Mouse (Mus musculus) ES-E14 (cell line): ENCODE results near the gene A830031A19Rik. TPM values are rescaled to one million over a fixed set of nuclear protein-coding genes. Genes with fewer than 3 reads are reported as not detected.

Experiments
- DNase-seq: peaks from one replicate; pipeline ENCODE4 v3.0.0-alpha.2; 2013; ENCODE audit warnings: low read depth, low spot score
- H3K27ac ChIP-seq: 2 replicates; pipeline ENCODE4 v1.5.1; 2012; ENCODE audit warnings: low read depth, mild to moderate bottlenecking, low read length, moderate library complexity, mixed read lengths; ENCODE audit not compliant: poor library complexity, insufficient read depth, severe bottlenecking
- H3K36me3 ChIP-seq: 2 replicates; pipeline ENCODE4 v1.6.1; 2012; ENCODE audit warnings: mild to moderate bottlenecking, low read length, moderate library complexity, mixed read lengths; ENCODE audit not compliant: control insufficient read depth, poor library complexity, insufficient read depth, severe bottlenecking
- H3K4me1 ChIP-seq, 2 experiments: fragments of 150-350 bp in 1 of 2; sonication (generic) in 1 of 2; 2 replicates each; pipeline ENCODE4 v1.6.1; 2012; ENCODE audit warnings: low read length in 2 of 2, mild to moderate bottlenecking in 1 of 2, mixed read lengths in 1 of 2; ENCODE audit not compliant: control insufficient read depth in 2 of 2, insufficient read depth in 2 of 2, poor library complexity in 1 of 2
- H3K4me3 ChIP-seq, 2 experiments: fragments of 150-350 bp in 1 of 2; sonication (generic) in 1 of 2; 2 replicates each; pipeline ENCODE4 v1.5.1; 2012; ENCODE audit warnings: low read length in 2 of 2, low read depth in 1 of 2, mild to moderate bottlenecking in 1 of 2, mixed read lengths in 1 of 2; ENCODE audit not compliant: insufficient read depth in 1 of 2, poor library complexity in 1 of 2, severe bottlenecking in 1 of 2
- H3K9ac ChIP-seq: 2 replicates; pipeline ENCODE4 v1.6.1; 2012; ENCODE audit warnings: low read depth, mild to moderate bottlenecking, low read length, mixed read lengths; ENCODE audit not compliant: poor library complexity, insufficient read depth, severe bottlenecking
- H3K9me3 ChIP-seq: fragments of 150-350 bp; sonication (generic); 2 replicates; pipeline ENCODE4 v1.6.1; 2012; ENCODE audit warnings: low read depth, mild to moderate bottlenecking, low read length; ENCODE audit not compliant: control insufficient read depth, insufficient read depth
- CHD2 ChIP-seq: IDR thresholded peaks from 2 replicates; pipeline ENCODE4 v1.6.1; 2014; ENCODE audit warnings: mild to moderate bottlenecking, low read depth, low read length, inconsistent platforms
- HCFC1 ChIP-seq: IDR thresholded peaks from 2 replicates; pipeline ENCODE4 v1.6.1; 2012; ENCODE audit warnings: low read length, inconsistent platforms, borderline replicate concordance; ENCODE audit not compliant: insufficient read depth
- MAFK ChIP-seq: IDR thresholded peaks from 2 replicates; pipeline ENCODE4 v1.6.1; 2014; ENCODE audit warnings: mild to moderate bottlenecking, low read depth, low read length, inconsistent platforms; ENCODE audit not compliant: insufficient read depth
- ZC3H11A ChIP-seq: IDR thresholded peaks from 2 replicates; pipeline ENCODE4 v1.6.1; 2012; ENCODE audit warnings: low read depth, mild to moderate bottlenecking, inconsistent platforms, low read length, borderline replicate concordance
- ZNF384 ChIP-seq: IDR thresholded peaks from 2 replicates; pipeline ENCODE4 v1.6.1; 2012; ENCODE audit warnings: low read depth, low read length, inconsistent platforms
- in situ Hi-C, 2 experiments: fragments of 600-800 bp; cut with MboI; formaldehyde crosslinking; loops; one replicate each; pipeline ENCODE4 v1.15.1; 2025; ENCODE audit warnings: low sequenced_read_pairs in 2 of 2, inconsistent platforms in 1 of 2; ENCODE audit not compliant: unreplicated experiment in 2 of 2
- total RNA-seq: library from RNA; depleted of rRNA; stranded (reverse); fragments of 300-350 nt; gene quantifications from 2 replicates; pipeline ENCODE4 v1.2.3, GENCODE M21; 2012

Gene A830031A19Rik
- total RNA-seq, 1 experiment: not detected

GRCm38 (mm10) chr11:24116582-24117318 lies 41.9 kb upstream of the A830031A19Rik start:
- in situ Hi-C loops: no loop called here
- no peak overlapping the region for H3K27ac ChIP-seq
- TF ChIP-seq HCFC1 (no peak), ZNF384 (no peak), ZC3H11A (no peak), CHD2 (no peak), MAFK (no peak)
- H3K4me3 ChIP-seq: no peak overlapping the region
- H3K36me3 ChIP-seq: no peaks in the 10 kb centered on the region
- peaks cover 0 to 6% of the 10 kb centered on the region in 2 experiments; a peak in 2 of 4 replicates for H3K4me1 ChIP-seq
- DNase-seq: no peak
- H3K9ac ChIP-seq: no peak overlapping the region
- no peaks in the 10 kb centered on the region for H3K9me3 ChIP-seq

GRCm38 (mm10) chr11:24116041-24116440 lies 41.2 kb upstream of the A830031A19Rik start:
- H3K27ac ChIP-seq: no peak overlapping the region
- in situ Hi-C loops: no loop called here
- peaks cover 5 to 9% of the 10 kb centered on the region in 2 experiments; a peak in 3 of 4 replicates for H3K4me1 ChIP-seq
- TF ChIP-seq ZC3H11A: no peak
- TF ChIP-seq CHD2: no peak
- no peak for TF ChIP-seq MAFK
- no peak for TF ChIP-seq HCFC1
- no peak for TF ChIP-seq ZNF384
- DNase-seq: no peak
- H3K36me3 ChIP-seq: no peaks in the 10 kb centered on the region
- no peak overlapping the region for H3K9ac ChIP-seq
- no peak overlapping the region for H3K4me3 ChIP-seq
- no peaks in the 10 kb centered on the region for H3K9me3 ChIP-seq

- Histone ChIP-seq H3K9ac (no peak overlapping the region), H3K36me3 (no peaks in the 10 kb centered on the region), H3K4me1 (peaks cover 10 to 11% of the 10 kb centered on the region in 2 experiments; a peak in 3 of 4 replicates), H3K4me3 (no peak overlapping the region), H3K27ac (no peak overlapping the region), H3K9me3 (no peaks in the 10 kb centered on the region)
- in situ Hi-C loops: no loop called here
- TF ChIP-seq ZNF384 (no peak), HCFC1 (no peak), CHD2 (no peak), ZC3H11A (no peak), MAFK (no peak)
- DNase-seq: no peak
These were observed 40.3 kb upstream of the A830031A19Rik start for GRCm38 (mm10) chr11:24115017-24115752.

GRCm38 (mm10) chr11:24111720-24112119 lies 36.9 kb upstream of the A830031A19Rik start:
- no peaks in the 10 kb centered on the region for H3K36me3 ChIP-seq
- H3K4me1 ChIP-seq: peaks cover 11 to 14% of the 10 kb centered on the region in 2 experiments; a peak in 3 of 4 replicates
- no peak overlapping the region for H3K4me3 ChIP-seq
- H3K27ac ChIP-seq: no peak overlapping the region
- no peak overlapping the region for H3K9ac ChIP-seq
- in situ Hi-C loops: no loop called here
- TF ChIP-seq HCFC1 (no peak), MAFK (no peak), ZC3H11A (no peak), ZNF384 (no peak), CHD2 (no peak)
- H3K9me3 ChIP-seq: no peaks in the 10 kb centered on the region
- no peak for DNase-seq
